Mouse (Mus musculus) fat pad, adult 2 months (tissue): ENCODE data around the gene F7.
"Not testable (repeated sequence)": the region's sequence is repeated elsewhere in the genome, so short reads cannot be mapped to it uniquely, and the experiment has no call there.

Experiments
- DNase-seq: peaks from one replicate; pipeline ENCODE4 v3.0.0-alpha.2; 2011; ENCODE audit warnings: low read depth, low spot score; ENCODE audit errors: extremely low read depth

F7 gene

GRCm38 (mm10) chr8:13027615-13028014, 1.8 kb downstream of the F7 start:
- DNase-seq = no peak

DNA sequence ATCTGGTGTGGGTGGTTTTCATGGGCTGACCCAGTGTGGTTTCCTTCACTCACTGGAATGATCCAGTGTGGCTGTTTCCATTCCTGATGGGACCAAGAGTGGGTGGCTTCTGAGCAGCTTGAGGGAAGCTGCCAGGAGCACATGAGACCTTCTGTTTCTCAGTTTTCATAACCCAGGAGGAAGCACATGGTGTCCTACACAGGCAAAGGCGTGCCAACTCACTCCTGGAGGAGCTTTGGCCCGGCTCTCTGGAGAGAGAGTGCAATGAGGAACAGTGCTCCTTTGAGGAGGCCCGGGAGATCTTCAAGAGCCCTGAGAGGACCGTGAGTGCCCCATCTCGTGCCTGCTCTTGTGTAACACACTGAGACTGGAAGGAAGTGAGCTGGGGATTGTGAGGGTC, 2.6 kb downstream of the F7 start:
- peak; percentile 7 for DNase-seq

DNA sequence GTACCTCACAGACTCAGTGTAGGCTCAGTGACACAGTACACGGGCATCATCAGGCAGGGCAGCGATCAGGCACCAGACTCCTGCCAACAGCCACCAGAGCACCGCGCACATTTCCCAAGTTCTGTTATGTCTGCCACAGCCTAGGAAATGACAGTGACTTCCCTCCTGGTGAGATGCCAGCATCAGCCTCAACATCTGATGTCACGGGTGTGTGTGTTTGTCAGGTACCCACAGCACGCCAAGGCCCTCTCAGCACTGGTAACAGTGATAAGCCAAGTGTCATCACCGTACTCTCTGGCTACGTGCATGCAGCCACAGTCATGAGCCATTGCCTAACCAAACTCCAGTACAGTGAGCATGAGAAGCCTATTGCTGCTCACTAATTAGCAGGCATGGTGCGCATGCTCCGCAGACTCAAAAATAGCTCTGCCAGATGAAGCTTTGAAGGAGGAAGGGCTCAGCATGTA, 10.5 kb downstream of the F7 start:
- DNase-seq = no peak

DNA sequence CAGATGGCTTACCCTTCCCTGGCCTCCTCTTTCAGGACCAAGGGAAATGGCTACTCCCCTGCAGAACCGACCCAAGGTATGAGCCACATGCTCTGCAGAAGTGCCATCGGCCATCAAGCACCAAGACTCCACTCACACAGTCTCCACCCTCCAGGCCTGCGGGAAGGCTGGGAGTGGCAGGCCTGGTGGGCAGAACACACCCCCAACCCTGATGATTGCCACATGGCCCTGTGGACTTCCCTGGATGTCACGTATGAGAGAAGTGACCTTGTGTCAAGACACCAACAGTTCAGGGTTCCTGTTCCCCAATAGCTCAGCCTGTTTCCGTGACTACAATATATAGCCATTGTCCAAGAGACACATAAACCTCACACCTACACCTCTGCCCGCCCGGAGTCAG, 11.2 kb downstream of the F7 start, which contains the start of gene F10:
Gene F10 (plus strand): TSS at position 294 of the 400 bp plus-strand sequence.
- DNase-seq = no peak

GRCm38 (mm10) chr8:13037569-13037968, 11.7 kb downstream of the F7 start:
- DNase-seq = no peak

DNA sequence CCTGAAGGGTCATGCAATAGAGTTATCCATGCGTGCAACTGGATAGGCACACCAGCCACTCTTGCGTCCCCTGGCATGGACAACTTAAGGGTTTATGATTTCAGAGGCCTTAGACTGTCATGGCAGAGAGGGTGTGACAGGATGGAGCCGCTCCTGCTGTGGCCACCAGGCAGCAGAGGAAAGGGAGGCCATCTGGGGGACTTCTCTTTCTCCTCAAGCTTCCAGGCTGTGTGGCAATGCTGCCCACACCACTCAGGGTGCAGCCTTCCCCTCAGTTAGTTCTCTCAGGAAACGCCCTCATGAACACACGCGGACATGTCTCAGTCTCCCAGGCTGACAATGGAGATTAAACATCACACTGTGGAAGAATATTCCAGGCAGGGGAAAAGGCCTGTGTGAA, 13.2 kb downstream of the F7 start:
- no peak for DNase-seq

DNA sequence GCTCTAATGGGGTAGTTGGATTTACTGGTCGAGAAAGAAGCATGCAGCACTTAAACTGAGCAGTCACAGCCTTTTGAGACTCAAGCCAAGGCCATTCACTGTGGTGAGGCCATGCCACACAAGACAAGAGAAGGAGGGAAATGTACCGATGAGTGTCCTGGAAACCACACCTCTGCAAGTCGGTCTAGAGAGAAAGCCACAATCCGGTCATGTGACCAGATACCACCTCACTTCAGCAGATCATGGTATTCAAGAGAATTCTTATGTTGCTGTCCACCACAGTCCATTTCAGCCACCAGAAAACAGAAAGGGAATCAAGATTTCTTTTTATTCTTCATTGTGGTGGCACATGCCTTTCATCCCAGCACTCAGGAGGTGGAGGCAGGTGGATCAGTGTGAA, 15.6 kb downstream of the F7 start:
- DNase-seq = no peak

- no peak for DNase-seq
Observed at GRCm38 (mm10) chr8:13047652-13048051, 21.8 kb downstream of the F7 start.

- no peak for DNase-seq
Observed at GRCm38 (mm10) chr8:13050550-13050949, 24.7 kb downstream of the F7 start.

DNA sequence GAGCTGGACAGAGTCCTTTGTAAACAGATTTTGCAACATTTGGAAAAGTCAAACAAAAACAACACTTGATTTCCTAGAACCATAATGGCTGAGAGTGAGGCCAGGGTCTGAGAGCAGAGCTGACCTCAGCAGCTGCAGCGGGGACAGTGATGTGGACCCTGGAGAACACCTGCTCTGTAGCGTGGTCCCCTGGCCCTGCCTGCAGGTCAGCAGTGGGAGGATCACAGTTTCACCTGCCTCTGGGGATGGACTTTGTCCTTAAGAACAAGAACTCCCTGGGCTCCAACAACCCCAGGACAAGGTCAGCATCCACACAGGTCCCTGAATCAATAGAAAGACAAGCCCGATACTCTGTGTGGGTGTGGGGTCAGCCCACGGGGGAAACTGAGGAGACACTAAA, 31.5 kb downstream of the F7 start:
- no peak for DNase-seq

GRCm38 (mm10) chr8:13060441-13061150, 34.8 kb downstream of the F7 start, which contains the start of gene Proz:
TSS of gene Proz (plus strand) at chr8:13060914.
- DNase-seq = no peak

DNA sequence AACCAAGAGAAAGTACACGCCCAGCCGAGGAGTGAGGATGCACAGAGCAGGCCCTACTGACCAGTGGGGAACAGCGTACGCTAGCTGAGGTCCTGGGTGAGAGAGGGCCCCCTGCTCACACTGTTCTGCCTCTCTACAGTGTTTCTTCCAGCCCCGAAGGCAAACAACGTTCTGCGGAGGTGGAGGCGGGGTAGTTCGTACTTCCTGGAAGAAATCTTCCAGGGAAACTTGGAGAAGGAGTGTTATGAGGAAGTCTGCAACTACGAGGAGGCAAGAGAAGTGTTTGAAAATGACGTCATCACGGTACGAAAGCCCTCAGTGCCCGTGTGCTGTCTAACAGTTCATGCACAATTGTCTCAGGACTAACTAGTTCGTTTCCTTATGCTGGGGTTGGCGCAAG, 37.3 kb downstream of the F7 start:
- DNase-seq = no peak

DNA sequence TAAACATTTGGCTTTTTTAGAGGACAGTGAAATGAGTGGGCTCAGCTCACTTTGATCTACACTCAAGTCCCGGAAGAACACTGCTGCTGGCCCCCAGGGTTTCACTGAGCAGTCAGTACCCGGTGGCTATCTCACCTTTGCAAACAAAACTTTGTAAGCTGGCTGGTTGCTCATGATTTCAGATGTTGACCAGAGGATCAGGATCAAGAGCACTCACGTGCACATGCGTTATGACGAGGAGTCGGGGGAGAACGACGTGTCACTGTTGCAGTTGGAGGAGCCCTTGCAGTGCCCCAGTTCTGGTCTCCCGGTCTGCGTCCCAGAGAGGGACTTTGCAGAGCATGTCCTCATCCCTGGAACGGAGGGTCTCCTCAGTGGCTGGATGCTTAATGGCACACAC, 47.4 kb downstream of the F7 start:
- no peak for DNase-seq

- no peak for DNase-seq
Observed at GRCm38 (mm10) chr8:13075044-13075443, 49.2 kb downstream of the F7 start.

- DNase-seq = not testable (repeated sequence)
Observed at GRCm38 (mm10) chr8:13075579-13075978, 49.7 kb downstream of the F7 start.

DNA sequence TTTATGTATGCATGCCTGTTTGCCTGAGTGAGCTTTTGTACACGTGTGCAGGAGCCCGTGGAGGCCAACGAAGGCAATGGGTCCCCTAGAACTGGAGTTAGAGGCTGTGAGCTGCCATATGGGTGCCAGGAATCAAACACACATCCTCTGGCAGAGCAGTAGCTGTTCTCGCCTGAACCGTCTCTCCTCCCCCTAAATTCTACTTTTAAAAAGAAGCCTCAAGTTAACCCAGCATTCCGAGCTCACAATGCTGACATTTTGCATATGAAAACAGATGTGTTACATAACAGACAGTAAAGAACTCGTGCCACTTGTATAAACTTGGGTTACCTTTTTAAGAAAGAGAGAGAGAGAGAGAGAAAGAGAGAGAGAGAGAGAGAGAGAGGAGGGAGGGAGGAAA, 51.7 kb downstream of the F7 start:
- no peak for DNase-seq
